Mouse (Mus musculus) hindbrain, embryonic 14.5 days (tissue): ENCODE measurements at regions not wholly inside any gene's neighbourhood (a gene's known extent, or its start where the extent isn't known, plus 50 kb on each side); places are given as distances from the start of the nearest gene placed in this dataset.

ENCODE experiments used
- ATAC-seq: fragments of 200-750 bp; cut with Nextera tagmentation; 2 replicates; pipeline ENCODE4 v1.8.0; 2017; ENCODE audit warnings: moderate number of reproducible peaks, mild to moderate bottlenecking, moderate TSS enrichment, moderate library complexity; ENCODE audit not compliant: low FRiP score
- DNase-seq: peaks from one replicate; pipeline ENCODE4 v3.0.0-alpha.2; 2015; ENCODE audit warnings: low spot score
- H3K27ac ChIP-seq: fragments of 300-500 bp; sonication (generic); 2 replicates; pipeline ENCODE4 v1.5.1; 2014; ENCODE audit warnings: mild to moderate bottlenecking, moderate library complexity
- H3K27me3 ChIP-seq: fragments of 300-500 bp; sonication (generic); 2 replicates; pipeline ENCODE4 v1.6.1; 2014; ENCODE audit warnings: mild to moderate bottlenecking, low read length, mixed read lengths; ENCODE audit not compliant: control insufficient read depth, insufficient read depth
- H3K36me3 ChIP-seq: fragments of 300-500 bp; sonication (generic); replicated peaks from 2 replicates; pipeline ENCODE4 v1.6.1; 2014; ENCODE audit not compliant: control insufficient read depth, insufficient read depth
- H3K4me1 ChIP-seq: fragments of 300-500 bp; sonication (generic); replicated peaks from 2 replicates; pipeline ENCODE4 v1.6.1; 2014; ENCODE audit warnings: antibody characterized with exemption, low read length, mixed read lengths; ENCODE audit not compliant: control insufficient read depth, insufficient read depth
- H3K4me2 ChIP-seq: fragments of 300-500 bp; sonication (generic); replicated peaks from 2 replicates; pipeline ENCODE4 v1.6.1; 2014; ENCODE audit warnings: mild to moderate bottlenecking, moderate library complexity
- H3K4me3 ChIP-seq: fragments of 300-500 bp; sonication (generic); replicated peaks from 2 replicates; pipeline ENCODE4 v1.5.1; 2014; ENCODE audit warnings: mild to moderate bottlenecking, low read length
- H3K9ac ChIP-seq: fragments of 300-500 bp; sonication (generic); 2 replicates; pipeline ENCODE4 v1.6.1; 2014
- H3K9me3 ChIP-seq: fragments of 300-500 bp; sonication (generic); 2 replicates; pipeline ENCODE4 v1.6.1; 2016; ENCODE audit warnings: low read length; ENCODE audit not compliant: control insufficient read depth
- WGBS: fragments of 180-500 bp; shearing (Covaris S2); extraction: QIAGEN DNeasy Blood & Tissue Kit; methylation state at CpG from one replicate; pipeline ENCODE4 v1.1.7; 2014; 5-methylcytosine and 5-hydroxymethylcytosine counted together

DNA sequence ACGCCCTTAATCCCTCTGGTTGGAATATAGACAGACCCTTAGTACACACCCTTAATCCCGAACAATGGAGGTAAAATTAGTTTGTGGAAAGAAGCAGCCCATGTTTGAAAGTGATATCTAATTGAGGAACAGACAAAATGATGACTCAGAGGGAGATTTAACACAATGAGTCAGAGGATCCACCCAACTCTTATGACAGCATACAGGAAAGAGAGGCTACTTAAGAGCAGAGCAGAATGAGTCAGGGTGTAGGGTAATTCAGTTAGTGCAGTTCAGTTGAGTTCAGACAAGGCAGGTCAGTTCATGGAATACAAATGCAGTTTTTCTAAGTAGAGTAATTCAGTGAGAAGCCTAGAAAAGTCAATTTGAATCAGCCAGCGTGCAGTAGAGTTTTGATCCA is 382.6 kb downstream of the Fat4 start:
- no peak overlapping the region for H3K27ac ChIP-seq
- no peak overlapping the region for H3K4me3 ChIP-seq
- H3K9me3 ChIP-seq: no peaks in the 10 kb centered on the region
- 90% methylated on average over 3 of the region's 3 CpGs for WGBS
- no peaks in the 10 kb centered on the region for H3K27me3 ChIP-seq
- H3K9ac ChIP-seq: no peak overlapping the region
- ATAC-seq (no peak), DNase-seq (no peak)
- H3K4me2 ChIP-seq: no peak overlapping the region
- no peaks in the 10 kb centered on the region for H3K36me3 ChIP-seq
- H3K4me1 ChIP-seq: no peaks in the 10 kb centered on the region

DNA sequence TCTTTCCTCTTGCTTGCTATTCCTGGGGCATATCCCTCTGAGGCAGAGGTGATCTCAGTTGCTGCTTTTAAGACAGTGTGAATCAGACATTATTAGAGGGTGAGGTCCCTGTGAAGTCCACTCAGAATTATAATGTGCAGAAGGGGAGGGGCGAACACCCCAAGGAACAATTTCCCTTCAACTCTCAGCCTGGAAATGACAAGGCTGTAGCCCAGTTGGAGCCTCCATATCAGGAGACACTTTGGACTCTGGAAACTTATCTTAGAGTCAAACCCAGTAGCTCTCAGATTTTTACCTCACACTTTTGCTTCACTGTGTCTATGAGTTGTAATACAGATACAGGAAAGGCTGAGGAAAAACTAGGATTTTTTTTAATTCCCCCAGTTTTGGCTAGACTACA is 385.9 kb downstream of the Fat4 start:
- Histone ChIP-seq H3K4me1 (no peaks in the 10 kb centered on the region), H3K9ac (no peak overlapping the region), H3K4me3 (no peak overlapping the region), H3K27ac (no peak overlapping the region), H3K9me3 (no peaks in the 10 kb centered on the region), H3K27me3 (no peaks in the 10 kb centered on the region), H3K4me2 (no peak overlapping the region), H3K36me3 (no peaks in the 10 kb centered on the region)
- no peak for DNase-seq
- WGBS: 97% methylated on average over 1 of the region's 1 CpGs
- no peak for ATAC-seq

DNA sequence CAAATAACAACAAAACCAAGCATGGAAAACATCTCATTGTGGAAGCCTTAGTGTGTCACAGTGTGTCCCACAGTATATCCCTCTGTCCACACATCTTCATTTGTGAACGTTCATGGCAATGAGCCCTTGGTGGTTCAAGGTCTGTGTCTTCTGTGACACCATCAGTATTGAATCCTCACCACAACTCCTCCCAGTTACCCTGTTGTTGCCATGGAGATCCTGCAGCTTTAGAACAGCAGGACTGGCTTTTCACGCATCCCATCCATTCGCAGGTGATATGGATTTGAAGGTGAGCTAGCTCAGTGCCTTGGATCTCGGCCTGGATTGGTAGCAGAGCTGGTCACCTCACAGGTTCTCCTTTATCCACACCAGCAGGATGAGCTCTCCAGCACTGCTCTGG is 390.2 kb downstream of the Fat4 start:
- Histone ChIP-seq H3K27ac (no peak overlapping the region), H3K4me3 (no peak overlapping the region), H3K9me3 (no peaks in the 10 kb centered on the region), H3K4me2 (no peak overlapping the region), H3K4me1 (no peaks in the 10 kb centered on the region), H3K36me3 (no peaks in the 10 kb centered on the region), H3K27me3 (no peaks in the 10 kb centered on the region), H3K9ac (no peak overlapping the region)
- 68% methylated on average over 4 of the region's 4 CpGs for WGBS
- ATAC-seq (no peak), DNase-seq (no peak)

DNA sequence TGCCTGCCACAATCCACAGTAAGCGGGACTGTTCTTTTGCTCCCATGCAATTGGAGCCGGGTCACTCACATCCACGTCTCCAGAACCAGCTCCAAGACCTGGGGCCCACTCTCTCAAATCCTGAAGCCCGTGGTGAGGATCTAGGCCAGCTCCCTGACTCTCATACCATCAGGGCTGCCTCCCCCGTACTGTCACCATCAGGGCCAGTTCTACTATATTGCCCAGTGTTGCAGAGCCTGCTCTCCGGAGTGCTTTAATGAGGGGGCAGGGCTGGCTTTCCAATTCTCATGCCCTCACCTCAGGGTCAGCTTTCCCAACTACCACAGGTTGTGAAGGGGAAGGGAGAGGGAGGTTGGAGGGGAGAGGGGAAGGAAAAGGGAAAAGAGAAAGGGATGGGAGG is 390.6 kb downstream of the Fat4 start:
- H3K27me3 ChIP-seq: no peaks in the 10 kb centered on the region
- WGBS: 87% methylated on average over 6 of the region's 6 CpGs
- no peak overlapping the region for H3K9ac ChIP-seq
- H3K4me2 ChIP-seq: no peak overlapping the region
- H3K4me3 ChIP-seq: no peak overlapping the region
- no peaks in the 10 kb centered on the region for H3K36me3 ChIP-seq
- H3K9me3 ChIP-seq: no peaks in the 10 kb centered on the region
- H3K27ac ChIP-seq: no peak overlapping the region
- DNase-seq: no peak
- peak; percentile 55; the same call in 1 of the 2 replicates for ATAC-seq
- H3K4me1 ChIP-seq: no peaks in the 10 kb centered on the region

DNA sequence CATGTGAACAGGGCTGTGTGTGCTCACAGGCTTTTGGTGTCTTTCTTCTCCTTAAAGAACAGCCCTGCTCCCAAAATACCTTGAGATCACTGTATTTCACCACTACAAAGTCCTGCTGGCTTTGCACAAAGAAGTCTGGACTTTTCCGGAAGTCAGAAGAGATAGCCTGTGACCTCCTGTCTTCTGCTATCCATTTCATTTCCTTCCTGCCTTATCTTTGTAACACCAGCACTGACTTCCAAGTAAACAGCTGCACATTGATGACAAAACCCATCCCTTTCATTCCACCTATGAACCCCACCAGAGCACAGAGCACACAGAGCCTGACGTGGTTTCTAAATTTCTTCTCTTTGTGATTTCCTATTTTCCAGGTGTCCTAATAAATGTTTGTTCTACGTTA is 408.5 kb downstream of the Fat4 start:
- H3K9ac ChIP-seq: no peak overlapping the region
- no peaks in the 10 kb centered on the region for H3K36me3 ChIP-seq
- no peak overlapping the region for H3K4me3 ChIP-seq
- H3K4me1 ChIP-seq: no peaks in the 10 kb centered on the region
- DNase-seq (no peak), ATAC-seq (no peak)
- 89% methylated on average over 3 of the region's 3 CpGs for WGBS
- H3K4me2 ChIP-seq: no peak overlapping the region
- H3K27ac ChIP-seq: no peak overlapping the region
- H3K9me3 ChIP-seq: no peaks in the 10 kb centered on the region
- H3K27me3 ChIP-seq: no peaks in the 10 kb centered on the region

DNA sequence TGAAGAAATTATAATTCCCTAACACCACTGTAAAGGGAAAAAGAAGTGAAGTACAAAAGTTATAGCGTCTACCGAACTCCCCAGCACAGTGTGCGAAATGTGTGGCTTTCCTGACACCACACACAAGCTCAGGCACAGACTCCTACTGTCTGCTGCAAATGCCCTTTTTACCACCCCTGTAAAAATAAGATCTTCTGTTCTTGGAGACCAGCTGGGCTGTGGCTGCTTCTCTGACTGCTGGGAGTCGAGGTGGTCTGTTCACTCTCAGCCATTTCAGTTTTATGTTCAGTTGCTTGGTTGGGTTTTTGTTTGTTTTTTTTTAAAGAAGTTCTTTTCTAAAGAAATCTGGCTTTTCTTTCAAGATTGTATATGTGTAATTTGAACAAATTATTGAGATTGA is 409.5 kb downstream of the Fat4 start:
- no peaks in the 10 kb centered on the region for H3K36me3 ChIP-seq
- no peak overlapping the region for H3K4me2 ChIP-seq
- WGBS: 84% methylated on average over 4 of the region's 4 CpGs
- H3K27me3 ChIP-seq: no peaks in the 10 kb centered on the region
- DNase-seq (no peak), ATAC-seq (no peak)
- no peaks in the 10 kb centered on the region for H3K9me3 ChIP-seq
- H3K4me1 ChIP-seq: no peaks in the 10 kb centered on the region
- no peak overlapping the region for H3K4me3 ChIP-seq
- no peak overlapping the region for H3K27ac ChIP-seq
- H3K9ac ChIP-seq: no peak overlapping the region

DNA sequence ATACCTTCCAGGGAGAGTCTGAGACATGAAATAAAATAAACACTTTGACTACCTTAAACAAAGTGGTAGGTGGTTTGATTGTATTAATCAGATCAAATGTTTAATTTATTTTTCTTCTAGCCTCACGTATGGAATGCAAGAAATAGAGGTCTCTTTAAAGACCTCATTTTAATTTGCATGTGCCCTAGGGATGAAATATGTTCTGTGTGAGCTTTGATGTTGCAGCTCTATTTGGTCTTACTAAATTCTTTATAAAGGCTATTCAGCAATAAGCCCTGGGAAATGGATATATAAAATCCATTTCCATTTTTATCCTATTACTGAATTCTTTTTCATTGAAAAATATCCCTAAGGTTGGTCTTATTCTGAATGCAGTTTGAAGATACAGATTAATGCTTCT is 422.7 kb downstream of the Fat4 start:
- WGBS: 51% methylated on average over 1 of the region's 1 CpGs
- Histone ChIP-seq H3K4me1 (no peaks in the 10 kb centered on the region), H3K9me3 (no peaks in the 10 kb centered on the region), H3K36me3 (no peaks in the 10 kb centered on the region), H3K4me3 (no peak overlapping the region), H3K9ac (no peak overlapping the region), H3K27me3 (no peaks in the 10 kb centered on the region), H3K4me2 (no peak overlapping the region), H3K27ac (no peak overlapping the region)
- DNase-seq: no peak
- ATAC-seq: no peak

DNA sequence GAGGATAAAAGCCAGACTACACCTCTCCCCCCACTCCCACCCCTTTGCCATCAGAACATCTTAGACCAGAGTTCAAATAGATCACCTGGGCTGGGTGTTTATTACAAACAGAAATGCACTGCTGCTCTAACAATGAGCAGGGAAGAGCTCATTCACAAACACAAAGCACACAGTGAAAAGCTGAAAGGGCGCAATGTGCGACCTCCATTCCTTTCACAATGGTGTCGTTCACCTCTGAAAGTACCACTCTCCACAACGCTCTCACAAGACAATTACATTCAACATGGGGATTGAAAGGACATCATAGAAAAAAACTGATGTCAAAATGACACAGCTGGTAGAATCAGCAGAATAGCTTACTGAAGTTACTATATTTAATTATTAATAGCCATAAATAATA is 426.8 kb downstream of the Fat4 start:
- no peaks in the 10 kb centered on the region for H3K36me3 ChIP-seq
- DNase-seq: no peak
- H3K27ac ChIP-seq: no peak overlapping the region
- WGBS: 49% methylated on average over 4 of the region's 4 CpGs
- H3K4me1 ChIP-seq: no peaks in the 10 kb centered on the region
- no peak overlapping the region for H3K4me3 ChIP-seq
- H3K9me3 ChIP-seq: no peaks in the 10 kb centered on the region
- H3K4me2 ChIP-seq: no peak overlapping the region
- H3K9ac ChIP-seq: no peak overlapping the region
- ATAC-seq: no peak
- H3K27me3 ChIP-seq: no peaks in the 10 kb centered on the region

DNA sequence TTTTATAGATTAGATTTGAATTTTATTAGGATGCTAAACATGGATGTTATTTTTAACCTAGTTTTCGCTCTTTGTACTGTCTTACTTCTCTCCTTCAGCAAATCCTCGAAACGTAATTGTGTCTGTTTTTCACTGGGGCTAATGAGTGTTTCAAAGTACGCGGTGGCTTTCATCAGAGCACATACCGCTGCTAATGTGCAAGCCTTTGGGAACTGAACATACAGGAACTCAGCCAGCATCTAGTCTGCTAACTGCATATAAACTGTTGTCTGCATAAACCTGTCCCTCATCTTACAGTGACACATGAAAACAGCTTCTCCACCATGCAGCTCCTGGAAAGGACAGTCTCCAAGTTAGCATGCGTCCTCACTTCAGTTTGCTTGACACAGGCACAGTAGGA is 434.1 kb downstream of the Fat4 start:
- H3K36me3 ChIP-seq: no peaks in the 10 kb centered on the region
- 56% methylated on average over 7 of the region's 7 CpGs for WGBS
- H3K27ac ChIP-seq: no peak overlapping the region
- H3K9me3 ChIP-seq: no peaks in the 10 kb centered on the region
- no peaks in the 10 kb centered on the region for H3K27me3 ChIP-seq
- H3K4me3 ChIP-seq: no peak overlapping the region
- H3K4me1 ChIP-seq: no peaks in the 10 kb centered on the region
- H3K4me2 ChIP-seq: no peak overlapping the region
- H3K9ac ChIP-seq: no peak overlapping the region
- ATAC-seq (no peak), DNase-seq (no peak)

DNA sequence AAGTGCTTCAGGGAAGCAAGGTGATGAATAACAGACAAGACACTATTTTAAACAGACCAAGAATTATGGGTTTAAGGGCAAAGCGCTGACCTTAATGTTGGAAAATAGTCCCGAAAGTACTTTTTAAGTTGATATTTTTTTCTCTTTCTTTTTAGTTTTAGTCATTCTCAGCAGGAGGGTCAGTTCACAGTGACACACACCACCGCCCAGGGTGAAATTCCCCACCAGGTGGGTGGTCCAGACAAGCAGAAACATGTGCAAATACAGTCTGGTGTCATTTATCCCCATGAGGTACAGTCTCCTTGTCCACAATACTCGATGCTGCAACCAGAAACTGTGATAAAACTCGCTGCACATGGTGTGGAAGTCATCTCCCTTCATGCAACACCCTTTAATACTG is 435.5 kb downstream of the Fat4 start:
- H3K36me3 ChIP-seq: no peaks in the 10 kb centered on the region
- H3K9ac ChIP-seq: no peak overlapping the region
- H3K4me1 ChIP-seq: no peaks in the 10 kb centered on the region
- DNase-seq (no peak), ATAC-seq (no peak)
- no peak overlapping the region for H3K4me2 ChIP-seq
- no peaks in the 10 kb centered on the region for H3K9me3 ChIP-seq
- no peak overlapping the region for H3K4me3 ChIP-seq
- WGBS: 69% methylated on average over 5 of the region's 5 CpGs
- H3K27ac ChIP-seq: no peak overlapping the region
- no peaks in the 10 kb centered on the region for H3K27me3 ChIP-seq
